Mouse (Mus musculus): ENCODE measurements around the gene Kif27.

DNA sequence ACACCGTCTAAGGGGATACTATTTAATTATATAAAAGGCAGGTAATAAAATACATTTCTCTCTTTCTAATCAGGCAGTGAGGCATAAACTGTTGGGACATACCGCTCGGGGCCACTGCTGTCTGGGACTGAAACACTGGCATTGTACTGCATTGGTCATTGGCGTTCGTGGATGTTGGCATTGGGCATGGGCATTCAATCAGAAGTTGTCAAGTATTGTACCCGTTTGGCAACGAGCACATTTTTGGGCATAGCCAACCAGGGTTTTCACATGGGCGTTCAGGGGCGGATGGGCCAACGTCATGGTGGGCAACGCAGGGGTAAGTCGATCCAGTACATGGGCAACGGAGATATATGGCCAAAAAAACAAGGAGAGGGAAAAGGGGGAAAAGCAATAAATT lies 38.7 kb upstream of the Kif27 start:
- TF ChIP-seq MAX (IDR thresholded peaks at IDR 0.05; ENCODE audit: low read length) (no peak), TCF12 (IDR thresholded peaks at IDR 0.05; ENCODE audit: low read depth, low read length) (no peak), POLR2A (IDR thresholded peaks at IDR 0.05; ENCODE audit: control insufficient read depth in 1 of 2, insufficient read depth in 1 of 2, low read depth in 1 of 2, low read length in 2 of 2, poor library complexity in 1 of 2) (peak in 1 of 2 experiments; percentile 43; a peak in 1 of 4 replicates), HCFC1 (IDR thresholded peaks at IDR 0.05; ENCODE audit: low read depth, low read length) (no peak), CTCF (IDR thresholded peaks at IDR 0.05 in 2 of 3, conservative IDR thresholded peaks at IDR 0.05 in 1 of 3; ENCODE audit: control insufficient read depth in 1 of 3, insufficient read depth in 1 of 3, low read depth in 2 of 3, low read length in 3 of 3, poor library complexity in 1 of 3, severe bottlenecking in 1 of 3) (no peak), JUND (IDR thresholded peaks at IDR 0.05; ENCODE audit: low read depth, low read length) (no peak)
